7 mouse cellular contexts compared by ENCODE assay signal in the genomic region with DNA sequence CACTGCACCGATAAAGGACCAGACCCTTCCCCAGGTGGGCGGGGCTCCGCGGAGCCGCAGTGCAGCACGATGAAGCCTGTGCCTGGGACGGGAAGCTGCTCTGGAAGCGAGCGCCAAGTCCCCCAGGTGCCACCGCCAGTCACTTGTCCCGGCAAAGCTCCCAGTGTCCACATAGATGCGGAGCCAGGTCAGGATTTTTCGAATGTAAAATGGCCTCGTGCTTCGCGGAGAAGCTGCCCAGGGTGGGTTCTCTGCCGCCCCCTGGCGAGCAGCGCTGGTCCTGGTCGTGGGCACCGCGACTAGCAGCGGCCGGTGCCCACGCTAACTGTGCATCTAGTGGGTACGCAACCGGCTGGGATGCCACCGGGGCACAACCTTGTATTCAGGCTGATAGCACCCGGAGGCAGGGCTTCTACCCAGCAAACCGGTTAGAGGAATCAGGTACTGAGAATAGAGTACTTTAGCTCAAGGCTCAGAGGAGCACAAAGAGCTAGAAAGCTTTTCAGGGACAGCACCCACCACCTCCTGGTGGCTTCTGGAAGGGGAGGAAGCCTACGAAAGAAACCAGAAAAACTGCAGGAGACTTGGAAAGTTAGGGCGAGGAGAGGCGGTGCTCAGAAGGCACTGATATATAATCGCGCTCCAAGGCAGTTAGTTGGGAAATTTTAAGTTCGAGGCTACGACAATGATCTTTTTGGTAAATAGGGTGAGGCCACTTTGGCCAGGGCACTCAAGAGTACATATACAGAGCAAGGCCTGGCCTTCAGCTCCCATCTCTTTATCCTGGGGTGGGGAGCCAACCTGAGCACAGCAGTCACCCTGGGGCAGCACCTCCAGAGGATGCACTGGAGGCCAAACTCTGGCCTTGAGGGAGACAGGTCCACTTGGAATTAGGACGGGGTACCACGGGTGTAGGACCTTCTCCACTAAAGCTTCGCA. TPM values are rescaled to one million over a fixed set of nuclear protein-coding genes. Genes with fewer than 3 reads are reported as not detected.
DNase-seq lines count a peak whose midpoint lies in the region; ATAC-seq and TF ChIP-seq lines count a peak whose summit lies in the region.

No protein-coding gene starts in this region.

- H3K4me1 ChIP-seq in bone marrow, adult 2 months (ENCODE audit: control insufficient read depth, insufficient read depth, low read length): no peaks in the 10 kb centered on the region; the same call in 1 of the 2 replicates
- H3K4me1 ChIP-seq in embryonic facial prominence, embryonic 10.5 days: peaks cover 57% of the 10 kb centered on the region
- peaks cover 29% of the 10 kb centered on the region for H3K4me1 ChIP-seq in limb, embryonic 14.5 days (ENCODE audit: control insufficient read depth, insufficient read depth, low read length)
- peaks cover 34% of the 10 kb centered on the region for H3K4me1 ChIP-seq in midbrain, embryonic 15.5 days

- H3K36me3 ChIP-seq in embryonic facial prominence, embryonic 10.5 days (replicated peaks): peaks cover 18% of the 10 kb centered on the region
- H3K36me3 ChIP-seq in limb, embryonic 14.5 days (ENCODE audit: control insufficient read depth, insufficient read depth, low read length): peaks cover 6% of the 10 kb centered on the region
- no peaks in the 10 kb centered on the region; the same call in 1 of the 2 replicates for H3K36me3 ChIP-seq in midbrain, embryonic 15.5 days (replicated peaks)

- peak; percentile 87 for DNase-seq in embryonic facial prominence, embryonic 10.5 days (ENCODE audit: low spot score)
- peak; percentile 75 to 87 for DNase-seq in heart, adult 18-20 months
- peak; percentile 47 for DNase-seq in kidney, adult 11 months
- peak; percentile 82 for DNase-seq in limb, embryonic 14.5 days (ENCODE audit: low spot score)
- DNase-seq in spleen, adult 18-20 months: peak; percentile 55 to 81

- WGBS in bone marrow, adult 2 months: 10% methylated on average over 40 of the region's 40 CpGs
- WGBS in embryonic facial prominence, embryonic 10.5 days: 5% methylated on average over 40 of the region's 40 CpGs
- WGBS in limb, embryonic 14.5 days: 9% methylated on average over 36 of the region's 40 CpGs
- 5% methylated on average over 40 of the region's 40 CpGs for WGBS in midbrain, embryonic 15.5 days

- H3K9me3 ChIP-seq in embryonic facial prominence, embryonic 10.5 days: peaks cover 4% of the 10 kb centered on the region; the same call in 1 of the 2 replicates
- no peaks in the 10 kb centered on the region for H3K9me3 ChIP-seq in limb, embryonic 14.5 days (ENCODE audit: control insufficient read depth, low read length)
- no peaks in the 10 kb centered on the region for H3K9me3 ChIP-seq in midbrain, embryonic 15.5 days

- H3K9ac ChIP-seq in limb, embryonic 14.5 days (ENCODE audit: low read depth, low read length, severe bottlenecking): peak overlapping the region; percentile 76
- peak overlapping the region; percentile 42 for H3K9ac ChIP-seq in midbrain, embryonic 15.5 days

- peak; percentile 36 for ATAC-seq in limb, embryonic 14.5 days (ENCODE audit: low FRiP score, low read depth)
- ATAC-seq in midbrain, embryonic 15.5 days (replicated peaks): peak; percentile 34

- H3K4me2 ChIP-seq in limb, embryonic 14.5 days (replicated peaks; ENCODE audit: low read depth, low read length, severe bottlenecking): peak overlapping the region; percentile 65
- peak overlapping the region; percentile 53 for H3K4me2 ChIP-seq in midbrain, embryonic 15.5 days

- H3K4me3 ChIP-seq in bone marrow, adult 2 months (replicated peaks; ENCODE audit: control insufficient read depth, low read depth, low read length): peak overlapping the region; percentile 59
- H3K4me3 ChIP-seq in embryonic facial prominence, embryonic 10.5 days: peak overlapping the region; percentile 59
- H3K4me3 ChIP-seq in limb, embryonic 14.5 days (replicated peaks; ENCODE audit: low read length): peak overlapping the region; percentile 40
- peak overlapping the region; percentile 36 for H3K4me3 ChIP-seq in midbrain, embryonic 15.5 days

- no peak overlapping the region for H3K27ac ChIP-seq in bone marrow, adult 2 months (ENCODE audit: control insufficient read depth, insufficient read depth, low read depth, low read length, poor library complexity)
- H3K27ac ChIP-seq in embryonic facial prominence, embryonic 10.5 days (replicated peaks): peak overlapping the region; percentile 99
- H3K27ac ChIP-seq in limb, embryonic 14.5 days (replicated peaks; ENCODE audit: low read depth, low read length): peak overlapping the region; percentile 97
- H3K27ac ChIP-seq in midbrain, embryonic 15.5 days: peak overlapping the region; percentile 94

- TF ChIP-seq CTCF in bone marrow, adult 2 months (IDR thresholded peaks at IDR 0.05; ENCODE audit: control insufficient read depth, insufficient read depth, low read length): peak; percentile 88

- H3K27me3 ChIP-seq in embryonic facial prominence, embryonic 10.5 days (replicated peaks; ENCODE audit: low read depth, poor library complexity, severe bottlenecking): peaks cover 12% of the 10 kb centered on the region
- H3K27me3 ChIP-seq in limb, embryonic 14.5 days (ENCODE audit: control insufficient read depth, insufficient read depth, low read length): no peaks in the 10 kb centered on the region
- H3K27me3 ChIP-seq in midbrain, embryonic 15.5 days (replicated peaks): no peaks in the 10 kb centered on the region

- no peak for TF ChIP-seq POLR2A in bone marrow, adult 2 months (IDR thresholded peaks at IDR 0.05; ENCODE audit: borderline replicate concordance, control insufficient read depth, low read depth, low read length)
- TF ChIP-seq POLR2A in limb, embryonic 14.5 days (IDR thresholded peaks at IDR 0.05; ENCODE audit: borderline replicate concordance, extremely low read depth, insufficient read depth, insufficient read length): no peak

RNA-seq across cellular contexts. Expression of gene Tmem209, which starts 49.5 kb away (rescaled TPM):
- 12.7 and 15.2 TPM in 2 replicates for polyA plus RNA-seq in bone marrow, adult 2 months (2011; ENCODE audit: insufficient read depth, insufficient read length, low replicate concordance, missing spikeins)
- 41.3 and 45.7 TPM in 2 replicates for polyA plus RNA-seq in embryonic facial prominence, embryonic 10.5 days (2016; fragmentation: Nextera tagmentation; extraction: Ambion mirVana)
- 1 to 10 TPM; 8.5 to 8.6 TPM for total RNA-seq in heart, adult 18-20 months (2021)
- polyA plus RNA-seq in limb, embryonic 14.5 days (2012; rRNA removed): 47.5 and 63.2 TPM in 2 replicates
- 28.3 and 34.7 TPM in 2 replicates for polyA plus RNA-seq in limb, embryonic 14.5 days (2014; fragmentation: Nextera tagmentation; extraction: Ambion mirVana)
- polyA plus RNA-seq in midbrain, embryonic 15.5 days (2015; fragmentation: Nextera tagmentation; extraction: Ambion mirVana): 31.3 and 31.6 TPM in 2 replicates

RNA-seq across cellular contexts. Expression of gene Ssmem1, which starts 49.6 kb away (rescaled TPM):
- not detected in 2 replicates for polyA plus RNA-seq in bone marrow, adult 2 months (2011; ENCODE audit: insufficient read depth, insufficient read length, low replicate concordance, missing spikeins)
- polyA plus RNA-seq in embryonic facial prominence, embryonic 10.5 days (2016; fragmentation: Nextera tagmentation; extraction: Ambion mirVana): 0.19 and 0.40 TPM in 2 replicates
- under 1 TPM in 1 of 2 experiments, not detected in 1; 0.41 TPM for total RNA-seq in heart, adult 18-20 months (2021)
- 0.10 and 0.12 TPM in 2 replicates for polyA plus RNA-seq in limb, embryonic 14.5 days (2012; rRNA removed)
- polyA plus RNA-seq in limb, embryonic 14.5 days (2014; fragmentation: Nextera tagmentation; extraction: Ambion mirVana): 0.17 TPM in 1 of 2 replicates, not detected in the other
- polyA plus RNA-seq in midbrain, embryonic 15.5 days (2015; fragmentation: Nextera tagmentation; extraction: Ambion mirVana): 0.21 TPM in 1 of 2 replicates, not detected in the other

RNA-seq across cellular contexts. Expression of gene Klhdc10, which starts 58.4 kb away (rescaled TPM):
- 8.6 and 15.5 TPM in 2 replicates for polyA plus RNA-seq in bone marrow, adult 2 months (2011; ENCODE audit: insufficient read depth, insufficient read length, low replicate concordance, missing spikeins)
- polyA plus RNA-seq in embryonic facial prominence, embryonic 10.5 days (2016; fragmentation: Nextera tagmentation; extraction: Ambion mirVana): 36.2 and 37.3 TPM in 2 replicates
- 10 to 100 TPM; 42.6 to 42.8 TPM for total RNA-seq in heart, adult 18-20 months (2021)
- 106 and 110 TPM in 2 replicates for polyA plus RNA-seq in limb, embryonic 14.5 days (2012; rRNA removed)
- 39.3 and 42.0 TPM in 2 replicates for polyA plus RNA-seq in limb, embryonic 14.5 days (2014; fragmentation: Nextera tagmentation; extraction: Ambion mirVana)
- 42.3 and 44.7 TPM in 2 replicates for polyA plus RNA-seq in midbrain, embryonic 15.5 days (2015; fragmentation: Nextera tagmentation; extraction: Ambion mirVana)
